Mouse (Mus musculus) C2C12 (cell line): ENCODE measurements around the gene Gm37240.

Experiments
- CEBPB ChIP-seq: IDR thresholded peaks from one replicate; pipeline ENCODE4 v1.6.1; 2011; ENCODE audit warnings: low read depth, mild to moderate bottlenecking, control low read depth, moderate library complexity
- CTCF ChIP-seq: IDR thresholded peaks from one replicate; pipeline ENCODE4 v1.5.1; 2011; ENCODE audit not compliant: control insufficient read depth, insufficient read depth, insufficient read length
- FOSL1 ChIP-seq: IDR thresholded peaks from one replicate; pipeline ENCODE4 v1.8.0; 2011; ENCODE audit warnings: mild to moderate bottlenecking, low read length; ENCODE audit not compliant: poor library complexity, insufficient read depth, severe bottlenecking
- MYOD1 ChIP-seq: IDR thresholded peaks from one replicate; pipeline ENCODE4 v1.6.1; 2011; ENCODE audit warnings: low read depth; ENCODE audit not compliant: control insufficient read depth, insufficient read length
- USF1 ChIP-seq: IDR thresholded peaks from one replicate; pipeline ENCODE4 v1.6.1; 2011; ENCODE audit warnings: low read depth, mild to moderate bottlenecking, control low read depth, moderate library complexity

DNA sequence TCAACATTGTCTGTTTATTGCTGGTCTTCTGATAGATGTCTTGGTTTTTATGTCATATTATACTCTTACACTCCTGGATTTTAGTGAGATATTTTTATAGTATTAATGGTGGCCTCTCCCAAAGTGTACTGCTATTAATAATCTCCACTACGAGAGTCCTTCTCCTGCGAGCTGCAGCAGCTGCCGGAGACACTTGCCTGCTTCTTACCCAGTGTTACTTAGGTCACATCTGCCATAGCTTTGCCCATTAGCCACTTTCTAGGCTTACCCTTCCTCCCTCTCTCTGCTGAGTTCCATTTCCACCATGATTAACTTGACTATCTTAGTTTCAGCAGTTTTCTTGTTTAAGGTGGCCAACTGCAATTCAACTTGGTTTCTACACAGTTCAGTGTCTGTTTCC lies 956.6 kb downstream of the Gm37240 start:
- no peak for TF ChIP-seq CTCF
- TF ChIP-seq USF1 = no peak
- TF ChIP-seq CEBPB = no peak
- no peak for TF ChIP-seq FOSL1
- TF ChIP-seq MYOD1 = no peak
